Mouse (Mus musculus): ENCODE results near the gene Gm13030.
"Not testable (repeated sequence)": the region's sequence is repeated elsewhere in the genome, so short reads cannot be mapped to it uniquely, and the experiment has no call there.

Gene Gm13030

GRCm38 (mm10) chr4:138866413-138866812 lies 7.4 kb downstream of the Gm13030 start:
- DNase-seq (ENCODE audit: low spot score in 2 of 2), result peak; percentile 60 to 73

- no peak for DNase-seq (ENCODE audit: low spot score in 2 of 2)
Observed at GRCm38 (mm10) chr4:138865991-138866390, 7.8 kb downstream of the Gm13030 start.

GRCm38 (mm10) chr4:138865092-138865491 lies 8.7 kb downstream of the Gm13030 start:
- no peak for DNase-seq (ENCODE audit: low spot score in 2 of 2)

- DNase-seq (ENCODE audit: low spot score in 2 of 2), result no peak
Observed at GRCm38 (mm10) chr4:138863344-138863998, 10.3 kb downstream of the Gm13030 start, which contains the start of gene Pla2g5. Pla2g5 (minus strand) TSS chr4:138863482.

- DNase-seq (ENCODE audit: low spot score in 2 of 2), result peak; percentile 61 to 63
Observed at GRCm38 (mm10) chr4:138859728-138860127, 14.0 kb downstream of the Gm13030 start.

GRCm38 (mm10) chr4:138859245-138859644 lies 14.5 kb downstream of the Gm13030 start:
- DNase-seq (ENCODE audit: low spot score in 2 of 2), result no peak

GRCm38 (mm10) chr4:138858446-138858845 lies 15.3 kb downstream of the Gm13030 start:
- no peak for DNase-seq (ENCODE audit: low spot score in 2 of 2)

GRCm38 (mm10) chr4:138857576-138857975 lies 16.2 kb downstream of the Gm13030 start:
- DNase-seq (ENCODE audit: low spot score in 2 of 2), result no peak

GRCm38 (mm10) chr4:138856491-138856890 lies 17.3 kb downstream of the Gm13030 start:
- peak; percentile 41 to 57 for DNase-seq (ENCODE audit: low spot score in 2 of 2)

GRCm38 (mm10) chr4:138855092-138855632 lies 18.6 kb downstream of the Gm13030 start:
- DNase-seq (ENCODE audit: low spot score in 2 of 2), result no peak

GRCm38 (mm10) chr4:138852961-138853360 lies 20.8 kb downstream of the Gm13030 start:
- DNase-seq (ENCODE audit: low spot score in 2 of 2), result no peak

GRCm38 (mm10) chr4:138851463-138851862 lies 22.3 kb downstream of the Gm13030 start:
- peak; percentile 74 to 80 for DNase-seq (ENCODE audit: low spot score in 2 of 2)

GRCm38 (mm10) chr4:138841386-138841785 lies 32.4 kb downstream of the Gm13030 start:
- DNase-seq (ENCODE audit: low spot score in 2 of 2), result peak; percentile 52 to 64

GRCm38 (mm10) chr4:138840726-138841125 lies 33.0 kb downstream of the Gm13030 start:
- DNase-seq (ENCODE audit: low spot score in 2 of 2), result no peak

- no peak for DNase-seq (ENCODE audit: low spot score in 2 of 2)
Observed at GRCm38 (mm10) chr4:138839806-138840205, 34.0 kb downstream of the Gm13030 start.

GRCm38 (mm10) chr4:138827147-138827546 lies 46.6 kb downstream of the Gm13030 start:
- no peak for DNase-seq (ENCODE audit: low spot score in 2 of 2)

GRCm38 (mm10) chr4:138825751-138826567 lies 47.8 kb downstream of the Gm13030 start:
- DNase-seq (ENCODE audit: low spot score in 2 of 2), result no peak

GRCm38 (mm10) chr4:138824660-138825059 lies 49.1 kb downstream of the Gm13030 start:
- DNase-seq (ENCODE audit: low spot score in 2 of 2), result no peak

GRCm38 (mm10) chr4:138824161-138824560 lies 49.6 kb downstream of the Gm13030 start:
- DNase-seq (ENCODE audit: low spot score in 2 of 2), result not testable (repeated sequence)

GRCm38 (mm10) chr4:138821036-138821435 lies 52.7 kb downstream of the Gm13030 start:
- no peak for DNase-seq (ENCODE audit: low spot score in 2 of 2)

All from frontal cortex, postnatal 25 days (tissue).